Mouse (Mus musculus) liver, postnatal 0 days (tissue): Measurements from ENCODE around the gene Tex12. TPM values are rescaled to one million over a fixed set of nuclear protein-coding genes. Genes with fewer than 3 reads are reported as not detected.

Source experiments
- ATAC-seq: fragments of 200-750 bp; cut with Nextera tagmentation; 2 replicates; pipeline ENCODE4 v1.8.0; 2017; ENCODE audit warnings: mild to moderate bottlenecking, moderate library complexity
- DNase-seq: peaks from one replicate; pipeline ENCODE4 v3.0.0-alpha.2; 2016
- H3K27ac ChIP-seq: fragments of 300-500 bp; sonication (generic); 2 replicates; pipeline ENCODE4 v1.5.1; 2014; ENCODE audit warnings: antibody characterized with exemption, moderate library complexity, mild to moderate bottlenecking, low read depth
- H3K27me3 ChIP-seq: fragments of 300-500 bp; sonication (generic); 2 replicates; pipeline ENCODE4 v1.6.1; 2014; ENCODE audit warnings: low read length, control low read depth, mixed read lengths; ENCODE audit not compliant: insufficient read depth
- H3K36me3 ChIP-seq: fragments of 300-500 bp; sonication (generic); replicated peaks from 2 replicates; pipeline ENCODE4 v1.6.1; 2014; ENCODE audit warnings: mild to moderate bottlenecking, control low read depth, low read length, moderate library complexity, mixed read lengths; ENCODE audit not compliant: insufficient read depth
- H3K4me1 ChIP-seq: fragments of 300-500 bp; sonication (generic); 2 replicates; pipeline ENCODE4 v1.6.1; 2014; ENCODE audit warnings: antibody characterized with exemption, mild to moderate bottlenecking, control low read depth; ENCODE audit not compliant: insufficient read depth
- H3K4me2 ChIP-seq: fragments of 300-500 bp; sonication (generic); 2 replicates; pipeline ENCODE4 v1.6.1; 2014; ENCODE audit warnings: low read depth, mild to moderate bottlenecking, low read length, moderate library complexity, mixed read lengths
- H3K4me3 ChIP-seq: fragments of 300-500 bp; sonication (generic); 2 replicates; pipeline ENCODE4 v1.5.1; 2014; ENCODE audit warnings: low read depth, low read length
- H3K9ac ChIP-seq: fragments of 300-500 bp; sonication (generic); replicated peaks from 2 replicates; pipeline ENCODE4 v1.6.1; 2014; ENCODE audit warnings: mild to moderate bottlenecking, moderate library complexity
- H3K9me3 ChIP-seq: fragments of 300-500 bp; sonication (generic); 2 replicates; pipeline ENCODE4 v1.6.1; 2016; ENCODE audit warnings: mild to moderate bottlenecking, control low read depth, low read length, mixed read lengths
- CTCF ChIP-seq: sonication (generic); IDR thresholded peaks from 2 replicates; pipeline ENCODE4 v1.5.1; 2016; ENCODE audit warnings: antibody characterized with exemption, low read depth
- EP300 ChIP-seq: IDR thresholded peaks from 2 replicates; pipeline ENCODE4 v1.6.1; 2016; ENCODE audit warnings: antibody characterized with exemption, low read depth, mild to moderate bottlenecking
- WGBS: fragments of 180-500 bp; shearing (Covaris S2); extraction: QIAGEN DNeasy Blood & Tissue Kit; methylation state at CpG from one replicate; pipeline ENCODE4 v1.1.7; 2014; ENCODE audit not compliant: insufficient replicate concordance; 5-methylcytosine and 5-hydroxymethylcytosine counted together
- polyA plus RNA-seq: library from polyadenylated mRNA; unstranded; fragments of >200 nt; fragmentation: Nextera tagmentation; extraction: Ambion mirVana; gene quantifications from 2 replicates; pipeline ENCODE4 v1.2.1, GENCODE M21; 2015

Gene Tex12
- polyA plus RNA-seq, 1 experiment from 2014 or later = not detected

DNA sequence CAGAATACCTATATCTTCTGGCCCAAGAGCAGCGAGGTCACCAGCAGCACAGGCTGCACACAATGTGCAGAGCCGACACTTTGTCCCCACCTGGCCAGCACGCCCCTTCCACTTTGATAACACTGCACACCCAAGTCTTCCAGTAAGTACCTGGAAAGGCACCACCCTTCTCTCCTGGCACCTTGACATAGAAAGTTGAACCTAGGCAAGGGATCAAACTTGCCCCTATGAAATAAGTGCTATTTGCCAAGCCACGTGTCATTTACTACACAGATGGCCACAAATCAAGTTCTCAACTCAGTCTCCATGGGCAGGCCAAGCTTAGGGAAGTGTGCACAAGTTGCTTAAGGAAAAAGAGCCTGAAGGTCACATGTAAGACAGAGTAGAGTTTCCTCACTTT lies 25.8 kb upstream of the Tex12 start:
- ATAC-seq = no peak
- 55% methylated on average over 4 of the region's 4 CpGs for WGBS
- H3K9ac ChIP-seq = 0 out of 2 replicates have a peak overlapping the region, but pooled peaks have one; percentile 6
- H3K27ac ChIP-seq = no peak overlapping the region
- TF ChIP-seq CTCF (no peak), EP300 (no peak)
- no peaks in the 10 kb centered on the region for H3K9me3 ChIP-seq
- no peak overlapping the region for H3K4me2 ChIP-seq
- no peak overlapping the region for H3K4me3 ChIP-seq
- no peaks in the 10 kb centered on the region for H3K36me3 ChIP-seq
- no peaks in the 10 kb centered on the region for H3K27me3 ChIP-seq
- H3K4me1 ChIP-seq = peaks cover 10% of the 10 kb centered on the region
- DNase-seq = no peak

DNA sequence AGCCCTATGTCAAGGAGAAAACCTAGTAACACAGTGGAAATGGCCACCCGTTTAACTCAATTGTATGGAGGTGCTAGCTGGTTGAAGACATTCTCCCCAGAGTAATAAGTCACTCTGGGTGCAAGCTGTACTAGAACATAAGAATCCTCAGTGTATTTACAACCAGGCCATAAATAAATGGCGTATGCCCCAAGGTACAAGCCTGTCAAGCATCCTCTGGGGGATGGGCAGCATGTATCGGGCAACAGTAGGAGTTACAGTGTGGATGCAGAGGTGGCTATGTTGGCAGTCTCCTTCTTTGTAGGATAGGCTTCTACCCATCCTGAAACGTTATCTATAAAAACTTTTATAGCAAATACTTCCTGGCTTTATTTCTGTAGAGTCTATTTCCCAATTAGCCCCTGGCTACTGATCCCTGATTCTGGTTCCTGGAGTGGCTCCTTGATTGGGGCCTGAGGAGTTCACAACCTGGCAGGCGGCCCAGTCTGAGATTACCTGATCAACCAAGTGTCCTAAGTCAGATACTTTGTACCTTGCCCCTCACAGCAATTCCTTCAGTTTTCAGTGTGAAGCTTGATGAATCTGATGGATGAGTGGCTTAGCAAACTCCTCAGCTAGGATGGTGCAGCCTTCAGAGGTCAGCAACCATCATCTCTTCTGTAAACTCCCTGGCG lies 24.2 kb upstream of the Tex12 start:
- no peaks in the 10 kb centered on the region for H3K27me3 ChIP-seq
- no peak overlapping the region for H3K9ac ChIP-seq
- H3K4me3 ChIP-seq = no peak overlapping the region
- DNase-seq (no peak), ATAC-seq (no peak)
- 78% methylated on average over 6 of the region's 6 CpGs for WGBS
- no peak overlapping the region for H3K4me2 ChIP-seq
- TF ChIP-seq CTCF = no peak
- TF ChIP-seq EP300 = no peak
- H3K27ac ChIP-seq = no peak overlapping the region
- no peaks in the 10 kb centered on the region for H3K36me3 ChIP-seq
- 0 out of 2 replicates have a peak, but pooled peaks cover 3% of the 10 kb centered on the region for H3K4me1 ChIP-seq
- no peaks in the 10 kb centered on the region for H3K9me3 ChIP-seq

DNA sequence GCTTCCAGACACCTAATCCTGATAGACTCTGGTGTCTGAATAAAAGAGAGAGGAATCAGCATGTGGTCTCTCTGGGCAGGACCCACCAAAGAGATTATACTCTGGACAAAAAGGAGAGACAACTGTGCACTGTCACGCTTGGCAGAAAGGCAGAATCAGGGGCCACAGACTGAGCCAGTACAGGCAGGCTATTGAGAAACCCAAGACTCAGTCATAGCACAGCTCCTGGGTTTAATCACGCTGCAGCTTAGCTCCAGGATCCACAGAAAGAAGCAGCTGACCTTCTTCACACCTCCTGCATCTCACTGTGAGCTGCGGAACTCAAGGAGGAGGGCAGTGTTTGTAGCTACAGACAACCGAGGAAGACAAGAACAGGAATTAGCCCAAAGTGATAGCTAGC lies 19.2 kb upstream of the Tex12 start:
- H3K27ac ChIP-seq = no peak overlapping the region
- no peaks in the 10 kb centered on the region for H3K4me1 ChIP-seq
- WGBS = 57% methylated on average over 4 of the region's 4 CpGs
- no peak for TF ChIP-seq EP300
- no peak for TF ChIP-seq CTCF
- H3K4me2 ChIP-seq = no peak overlapping the region
- H3K36me3 ChIP-seq = no peaks in the 10 kb centered on the region
- no peaks in the 10 kb centered on the region for H3K9me3 ChIP-seq
- no peaks in the 10 kb centered on the region for H3K27me3 ChIP-seq
- no peak overlapping the region for H3K4me3 ChIP-seq
- H3K9ac ChIP-seq = no peak overlapping the region
- ATAC-seq = no peak
- DNase-seq = no peak

DNA sequence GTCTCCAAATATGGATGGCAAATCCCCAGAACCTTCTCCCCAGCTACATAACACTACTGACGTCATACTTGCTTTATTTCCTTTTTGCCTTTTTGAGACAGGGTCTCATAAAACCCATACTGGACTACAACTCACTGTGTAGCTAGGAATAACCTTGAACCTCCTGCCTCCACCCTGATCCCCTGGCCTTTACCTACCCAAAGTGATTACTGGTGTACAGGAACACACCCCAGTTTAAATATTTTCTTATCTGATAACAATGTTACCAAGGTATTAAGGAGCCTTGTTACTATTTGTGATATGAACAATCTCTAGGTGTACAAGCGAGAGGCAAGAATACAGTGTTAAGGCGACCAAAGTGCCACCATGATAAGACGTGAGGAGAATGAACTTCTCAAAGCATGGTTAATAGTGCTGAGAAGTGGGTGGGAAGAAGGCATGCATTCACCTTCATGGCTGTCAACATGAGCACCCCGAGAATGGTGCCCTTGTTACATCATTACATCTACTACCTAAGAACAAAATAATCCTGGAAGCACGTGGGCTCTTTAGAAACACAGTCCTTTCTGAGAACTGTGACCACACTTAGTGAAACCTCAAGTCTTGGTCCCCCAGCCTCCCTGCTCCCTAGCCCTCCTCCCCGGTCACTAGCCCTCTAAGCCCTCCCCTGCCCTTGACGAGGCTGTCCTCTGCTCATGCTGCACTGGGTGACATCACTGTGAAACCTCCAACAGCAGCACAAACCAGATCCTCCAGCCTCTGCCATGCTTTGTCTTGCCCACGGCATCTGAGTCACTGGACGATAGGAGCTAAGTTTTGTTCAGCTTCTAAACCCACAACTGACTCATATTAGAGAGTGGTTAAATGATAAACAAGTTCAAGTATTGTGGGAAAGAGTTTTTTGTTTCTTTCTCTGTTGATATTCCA lies 8.7 kb upstream of the Tex12 start:
- Histone ChIP-seq H3K27me3 (no peaks in the 10 kb centered on the region), H3K9me3 (no peaks in the 10 kb centered on the region), H3K36me3 (no peaks in the 10 kb centered on the region), H3K4me2 (no peak overlapping the region), H3K9ac (no peak overlapping the region), H3K4me1 (no peaks in the 10 kb centered on the region), H3K4me3 (no peak overlapping the region), H3K27ac (no peak overlapping the region)
- ATAC-seq = no peak
- WGBS = 63% methylated on average over 10 of the region's 10 CpGs
- no peak for TF ChIP-seq EP300
- no peak for TF ChIP-seq CTCF
- DNase-seq = no peak

DNA sequence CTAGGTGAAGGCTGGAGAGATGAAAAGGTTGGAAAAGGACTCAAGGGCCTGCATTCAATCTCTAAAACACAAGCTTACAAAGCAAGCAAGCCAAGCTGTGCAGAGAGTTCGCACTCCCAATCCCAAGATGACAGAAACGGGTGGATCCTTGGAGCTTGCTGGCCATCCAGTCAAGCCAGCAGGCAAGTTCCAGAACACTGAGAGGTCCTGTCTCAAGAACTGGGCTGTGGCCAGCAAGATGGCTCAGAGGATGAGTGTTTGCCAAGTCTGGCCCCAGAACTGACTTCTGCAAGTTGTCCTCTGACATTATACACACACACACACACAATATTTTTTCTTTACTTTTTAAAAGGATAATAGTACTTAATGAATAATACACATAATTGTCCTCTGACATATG lies 6.8 kb upstream of the Tex12 start:
- Histone ChIP-seq H3K4me2 (no peak overlapping the region), H3K27me3 (no peaks in the 10 kb centered on the region), H3K9ac (no peak overlapping the region), H3K36me3 (no peaks in the 10 kb centered on the region), H3K9me3 (no peaks in the 10 kb centered on the region), H3K27ac (peak overlapping the region; percentile 16; the same call in 1 of the 2 replicates), H3K4me1 (no peaks in the 10 kb centered on the region), H3K4me3 (no peak overlapping the region)
- WGBS = 83% methylated on average over 2 of the region's 2 CpGs
- TF ChIP-seq EP300 (peak; percentile 3; the same call in 1 of the 2 replicates), CTCF (no peak)
- no peak for DNase-seq
- ATAC-seq = no peak

DNA sequence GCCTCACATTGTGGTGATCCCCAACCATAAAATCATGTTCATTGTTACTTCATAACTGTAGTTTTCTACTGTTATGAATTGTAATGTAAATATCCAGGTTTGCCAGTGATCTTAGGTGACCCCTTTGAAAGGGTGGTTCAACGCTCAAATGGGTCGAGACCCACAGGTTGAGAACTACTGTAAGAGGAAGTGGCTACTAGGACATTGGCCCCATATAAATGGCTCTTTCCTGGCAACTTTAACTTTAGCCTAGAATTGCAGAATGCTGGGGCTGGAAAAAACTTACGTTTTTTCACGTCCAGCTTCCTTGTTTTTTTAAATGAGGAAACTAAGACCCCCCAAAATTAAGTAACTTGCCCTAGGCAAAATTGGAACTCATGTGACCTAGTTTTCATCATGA lies 6.2 kb upstream of the Tex12 start:
- Histone ChIP-seq H3K4me2 (no peak overlapping the region), H3K36me3 (no peaks in the 10 kb centered on the region), H3K27ac (no peak overlapping the region), H3K4me3 (no peak overlapping the region), H3K9ac (no peak overlapping the region), H3K27me3 (no peaks in the 10 kb centered on the region), H3K9me3 (no peaks in the 10 kb centered on the region), H3K4me1 (no peaks in the 10 kb centered on the region)
- ATAC-seq (no peak), DNase-seq (no peak)
- 57% methylated on average over 4 of the region's 4 CpGs for WGBS
- TF ChIP-seq EP300 (peak; percentile 22; the same call in 1 of the 2 replicates), CTCF (no peak)
